Mouse (Mus musculus) left cerebral cortex, adult 2 months (tissue): ENCODE measurements at regions not wholly inside any gene's neighbourhood (a gene's known extent, or its start where the extent isn't known, plus 50 kb on each side); places are given as distances from the start of the nearest gene placed in this dataset.

Source experiments
- DNase-seq, 2 experiments: peaks; one replicate each; pipeline ENCODE4 v3.0.0; 2021 to 2022; ENCODE audit warnings: low spot score in 2 of 2, mixed read lengths in 1 of 2; ENCODE audit errors: extremely low spot score in 1 of 2
- H3K27ac ChIP-seq: fragments of 200-600 bp; 2 replicates; pipeline ENCODE4 v1.8.1; 2022
- H3K4me3 ChIP-seq: fragments of 200-600 bp; 2 replicates; pipeline ENCODE4 v1.8.1; 2022
- CTCF ChIP-seq: fragments of 200-600 bp; IDR thresholded peaks from 2 replicates; pipeline ENCODE4 v1.8.1; 2022; ENCODE audit warnings: antibody characterized with exemption, mild to moderate bottlenecking, moderate library complexity
- intact Hi-C: fragments of 180-260 bp; cut with DNase I; formaldehyde crosslinking; loops from one replicate; pipeline ENCODE4 v1.15.1; 2025

DNA sequence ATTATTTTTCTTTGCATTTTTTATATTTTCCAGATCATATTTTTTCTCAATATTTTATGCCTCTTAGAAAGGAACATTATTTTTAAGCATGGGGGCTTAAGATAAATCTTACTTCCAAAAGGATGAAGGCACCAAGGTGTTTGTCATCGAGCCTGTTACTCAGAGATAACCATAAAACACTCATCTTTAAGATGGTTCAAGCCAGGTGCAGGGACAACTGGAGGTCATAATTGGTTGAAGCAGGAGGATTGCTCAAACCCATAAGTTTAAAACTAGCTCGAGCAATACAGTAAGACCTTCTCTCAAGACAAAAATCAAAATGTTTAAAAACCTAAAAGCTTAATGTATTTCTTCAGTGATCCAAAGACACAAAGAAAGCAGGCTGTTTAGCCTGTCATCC is 92.6 kb upstream of the Rreb1 start:
- TF ChIP-seq CTCF = no peak
- Histone ChIP-seq H3K4me3 (no peak overlapping the region), H3K27ac (no peak overlapping the region)
- intact Hi-C loops = no loop called here
- DNase-seq = no peak

DNA sequence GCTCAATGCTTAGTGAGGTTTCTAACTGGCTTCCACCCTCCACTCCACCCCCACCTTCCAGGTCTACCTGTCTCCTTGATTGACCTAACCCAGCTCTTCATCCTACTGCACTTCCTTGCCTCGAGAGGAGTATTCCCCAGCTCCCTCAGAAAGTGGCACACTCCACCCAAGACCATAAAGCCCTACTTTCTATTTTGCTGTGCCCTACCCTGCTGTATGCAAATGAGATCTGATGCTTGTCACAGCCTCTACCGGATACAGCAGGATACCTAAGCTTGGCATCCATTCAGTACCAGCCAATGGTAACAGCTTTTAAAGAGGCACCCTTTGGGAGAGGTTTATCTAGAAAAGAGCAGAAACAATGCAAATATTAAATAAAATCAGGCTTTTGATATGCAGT is 92.1 kb upstream of the Rreb1 start:
- no peak for TF ChIP-seq CTCF
- no peak for DNase-seq
- no peak overlapping the region for H3K4me3 ChIP-seq
- intact Hi-C loops = no loop called here
- H3K27ac ChIP-seq = no peak overlapping the region

DNA sequence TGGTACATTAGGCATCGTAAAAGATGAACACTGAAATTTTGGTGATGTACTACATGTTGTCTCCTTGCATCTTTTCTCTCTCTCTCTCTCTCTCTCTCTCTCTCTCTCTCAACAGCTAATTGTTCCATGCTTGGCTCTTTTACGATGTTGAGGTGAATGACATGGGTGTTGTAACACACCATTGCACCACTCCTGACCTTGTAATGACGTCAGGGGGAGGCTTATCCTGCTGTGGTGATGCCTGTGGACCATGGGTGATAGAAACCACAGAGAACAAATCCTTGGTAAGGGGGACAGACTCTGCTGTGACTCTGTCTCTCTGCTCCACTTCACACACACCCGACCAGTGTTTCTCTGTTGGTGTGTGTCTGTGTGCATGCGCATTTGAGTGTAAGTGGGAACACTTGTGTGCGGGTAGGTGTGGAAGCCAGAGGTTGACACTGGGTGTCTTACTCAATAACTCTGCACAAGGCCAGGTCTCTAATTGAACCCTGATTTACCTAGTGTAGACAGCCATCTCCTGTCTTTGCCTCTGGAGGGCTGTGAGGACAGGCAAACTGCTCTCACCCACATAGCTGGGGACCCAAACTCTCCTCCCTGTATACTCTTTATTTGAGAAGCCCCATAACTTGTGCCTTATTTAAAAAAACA is 88.9 kb upstream of the Rreb1 start:
- Histone ChIP-seq H3K27ac (no peak overlapping the region), H3K4me3 (no peak overlapping the region)
- intact Hi-C loops = no loop called here
- no peak for DNase-seq
- no peak for TF ChIP-seq CTCF

DNA sequence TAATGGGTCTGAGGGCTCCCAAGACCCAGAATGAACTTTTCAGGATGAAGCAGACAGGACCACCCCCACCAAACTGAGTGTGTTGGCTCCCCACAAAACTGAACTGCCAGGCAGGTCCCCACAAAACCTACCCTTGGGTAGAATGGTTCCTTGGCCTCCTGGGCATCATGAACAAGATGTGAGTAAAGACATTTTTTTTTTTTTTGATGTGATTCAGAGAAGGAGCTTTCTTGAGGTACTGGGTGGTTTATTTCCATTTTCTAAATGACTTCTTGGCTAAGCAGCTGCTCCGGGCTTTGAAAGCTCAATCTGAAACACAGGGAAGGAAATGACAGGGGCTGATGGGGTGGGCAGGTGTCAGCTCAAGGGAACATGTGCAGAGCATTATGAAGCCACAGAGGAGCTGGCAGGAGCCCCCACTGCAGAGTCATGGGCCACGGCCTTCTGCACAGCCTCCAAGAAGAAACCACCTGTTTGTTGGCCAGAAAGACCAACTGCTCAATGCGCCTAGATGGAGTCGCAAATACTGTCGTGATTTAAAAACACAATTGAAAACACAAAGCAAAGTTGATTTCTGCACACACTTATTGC is 86.2 kb upstream of the Rreb1 start:
- H3K4me3 ChIP-seq = no peak overlapping the region
- intact Hi-C loops = no loop called here
- no peak for DNase-seq

DNA sequence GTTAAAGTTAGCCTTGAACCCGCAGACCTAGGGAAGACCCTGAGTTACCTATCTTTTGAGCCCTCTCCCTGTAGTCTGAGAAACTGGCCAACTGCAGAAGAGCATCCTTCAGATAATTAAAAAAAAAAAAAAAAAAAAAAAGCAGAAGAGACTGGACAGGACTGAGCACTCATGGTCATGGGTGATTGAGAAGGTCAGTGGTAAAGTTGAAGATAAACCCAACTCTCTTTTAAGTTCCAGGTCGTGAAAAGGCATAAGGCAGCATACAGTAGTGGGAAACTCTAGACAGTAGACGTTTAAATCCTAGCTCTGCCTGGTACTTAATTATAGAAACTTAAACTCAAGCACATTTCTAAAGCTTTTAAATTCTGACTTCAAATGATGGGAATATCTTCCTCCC is 84.6 kb upstream of the Rreb1 start:
- intact Hi-C loops = no loop called here
- Histone ChIP-seq H3K4me3 (no peak overlapping the region), H3K27ac (no peak overlapping the region)
- no peak for TF ChIP-seq CTCF
- no peak for DNase-seq

More for the DNA sequence above, 86.2 kb upstream of the Rreb1 start:
- no peak for TF ChIP-seq CTCF
- H3K27ac ChIP-seq = no peak overlapping the region

DNA sequence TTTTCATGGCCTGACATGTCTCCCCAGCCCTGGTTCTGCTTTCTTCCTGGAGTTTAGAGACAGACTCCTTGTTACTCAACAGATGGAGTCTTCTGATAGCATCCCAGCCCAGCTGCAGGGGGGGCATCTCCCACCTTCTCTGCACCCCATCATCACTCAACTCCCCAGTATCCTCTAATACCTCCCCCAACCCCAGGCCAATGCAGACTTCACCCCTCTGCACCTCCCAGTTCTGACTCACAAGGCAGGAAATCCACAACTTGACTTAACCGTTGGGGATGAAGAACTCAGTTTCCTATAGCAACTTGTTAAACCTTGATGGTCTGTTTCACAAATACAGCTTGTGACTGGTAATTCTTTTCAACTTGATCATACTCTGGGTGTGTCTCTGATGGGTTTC is 73.7 kb upstream of the Rreb1 start:
- no peak for TF ChIP-seq CTCF
- intact Hi-C loops = no loop called here

DNA sequence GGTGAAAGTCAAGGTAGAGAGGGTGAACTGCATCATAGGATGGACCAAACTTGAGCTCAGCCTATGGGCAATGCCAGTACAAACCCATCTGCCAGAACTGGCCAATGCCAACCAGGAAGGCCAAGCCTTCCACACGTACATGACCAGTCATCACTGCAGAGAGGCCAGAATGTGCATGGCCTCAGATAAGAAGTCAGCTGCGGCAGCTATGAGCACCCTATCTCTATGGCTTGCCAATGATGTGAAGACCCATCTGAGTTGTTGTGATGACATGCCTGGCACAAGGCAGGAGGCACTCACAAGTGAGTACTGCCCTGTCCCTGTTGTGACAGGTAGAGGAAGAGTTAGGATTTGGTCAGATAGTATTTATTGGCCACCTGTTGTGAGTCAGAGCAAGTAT is 72.7 kb upstream of the Rreb1 start:
- no peak for DNase-seq
- intact Hi-C loops = no loop called here

More for the DNA sequence above, 73.7 kb upstream of the Rreb1 start:
- DNase-seq = no peak
- Histone ChIP-seq H3K27ac (no peak overlapping the region), H3K4me3 (no peak overlapping the region)

DNA sequence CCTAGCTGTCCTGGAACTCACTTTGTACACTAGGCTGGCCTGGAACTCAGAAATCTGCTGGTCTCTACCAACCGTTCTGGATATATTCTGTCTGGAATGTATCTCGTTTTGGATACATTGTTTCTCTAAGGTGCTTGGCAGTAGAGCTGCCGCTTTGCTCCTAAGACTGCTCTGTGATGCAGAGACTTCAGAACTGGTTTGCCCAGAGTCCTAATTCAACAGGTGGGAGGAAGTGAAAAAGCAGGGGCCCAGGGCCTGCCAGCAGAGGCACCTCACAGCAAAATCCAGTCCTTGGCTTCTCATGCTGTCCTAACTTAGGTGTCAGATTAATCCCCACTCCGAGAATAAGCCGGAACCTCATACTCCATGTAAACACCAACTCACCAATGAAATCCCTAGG is 67.3 kb upstream of the Rreb1 start:
- intact Hi-C loops = no loop called here
- H3K4me3 ChIP-seq = no peak overlapping the region
- H3K27ac ChIP-seq = no peak overlapping the region
- DNase-seq = no peak
- no peak for TF ChIP-seq CTCF

More for the DNA sequence above, 72.7 kb upstream of the Rreb1 start:
- no peak overlapping the region for H3K4me3 ChIP-seq
- TF ChIP-seq CTCF = no peak
- H3K27ac ChIP-seq = no peak overlapping the region

DNA sequence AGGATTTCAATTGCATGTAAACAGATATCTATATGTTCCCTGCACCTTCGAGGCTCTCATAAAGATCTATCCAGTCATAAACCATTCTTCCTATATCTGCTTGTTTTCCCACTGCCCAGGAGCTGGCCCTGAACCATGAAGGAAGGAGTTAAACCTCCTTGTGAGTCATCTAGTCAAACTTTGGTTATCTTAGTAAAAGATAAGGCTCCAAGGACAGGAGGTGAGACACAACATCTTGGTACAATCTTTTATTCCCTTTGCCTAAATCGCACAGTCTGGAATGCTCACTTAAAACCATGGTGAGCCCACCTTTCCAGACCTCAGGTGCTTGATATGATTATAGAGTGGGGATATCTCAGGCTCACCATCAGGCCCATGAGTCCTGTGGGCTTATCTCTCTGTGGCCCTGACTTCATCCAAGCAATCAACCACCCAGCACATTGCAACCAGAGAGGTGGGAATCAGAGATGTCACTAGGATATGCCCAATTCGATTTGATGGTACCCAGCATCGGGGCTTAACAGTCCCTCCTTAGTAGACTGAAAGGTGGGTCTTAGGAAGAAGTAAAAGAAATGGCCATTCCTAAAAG is 65.2 kb upstream of the Rreb1 start:
- no peak for TF ChIP-seq CTCF
- H3K27ac ChIP-seq = no peak overlapping the region
- DNase-seq = no peak
- H3K4me3 ChIP-seq = no peak overlapping the region
- intact Hi-C loops = no loop called here

DNA sequence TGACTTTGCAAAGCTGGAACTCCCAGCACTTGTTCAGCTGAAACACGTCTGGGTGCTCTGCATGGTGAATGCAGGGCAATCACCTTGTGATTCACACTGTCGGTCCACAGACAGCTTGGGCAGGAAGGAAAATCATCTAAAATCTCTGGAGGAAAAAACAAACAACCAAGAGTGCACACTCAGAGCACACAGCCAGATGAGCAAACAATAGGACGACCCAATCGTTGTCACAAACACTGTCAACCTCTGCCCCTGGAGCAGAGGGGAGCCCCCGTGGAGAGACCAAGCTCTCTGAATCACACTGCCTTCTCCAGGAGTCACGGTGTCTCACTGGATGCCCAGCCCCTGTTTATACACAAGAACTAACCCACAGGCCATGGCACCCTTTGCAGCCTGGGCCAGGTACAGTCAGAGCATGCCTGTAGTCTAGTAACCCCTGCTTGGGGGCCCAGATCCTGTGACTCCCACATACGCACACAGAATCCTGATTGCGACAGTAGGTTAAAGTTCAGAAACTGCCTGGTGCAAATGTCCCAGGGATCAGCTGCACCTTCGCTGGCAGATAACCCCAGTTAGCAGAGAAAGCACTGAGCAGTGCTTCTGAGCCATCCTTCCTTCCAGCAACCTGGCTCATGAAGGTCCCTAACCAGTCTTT is 63.0 kb upstream of the Rreb1 start:
- no peak overlapping the region for H3K4me3 ChIP-seq
- no peak for DNase-seq
- intact Hi-C loops = no loop called here
- no peak for TF ChIP-seq CTCF
- H3K27ac ChIP-seq = no peak overlapping the region

DNA sequence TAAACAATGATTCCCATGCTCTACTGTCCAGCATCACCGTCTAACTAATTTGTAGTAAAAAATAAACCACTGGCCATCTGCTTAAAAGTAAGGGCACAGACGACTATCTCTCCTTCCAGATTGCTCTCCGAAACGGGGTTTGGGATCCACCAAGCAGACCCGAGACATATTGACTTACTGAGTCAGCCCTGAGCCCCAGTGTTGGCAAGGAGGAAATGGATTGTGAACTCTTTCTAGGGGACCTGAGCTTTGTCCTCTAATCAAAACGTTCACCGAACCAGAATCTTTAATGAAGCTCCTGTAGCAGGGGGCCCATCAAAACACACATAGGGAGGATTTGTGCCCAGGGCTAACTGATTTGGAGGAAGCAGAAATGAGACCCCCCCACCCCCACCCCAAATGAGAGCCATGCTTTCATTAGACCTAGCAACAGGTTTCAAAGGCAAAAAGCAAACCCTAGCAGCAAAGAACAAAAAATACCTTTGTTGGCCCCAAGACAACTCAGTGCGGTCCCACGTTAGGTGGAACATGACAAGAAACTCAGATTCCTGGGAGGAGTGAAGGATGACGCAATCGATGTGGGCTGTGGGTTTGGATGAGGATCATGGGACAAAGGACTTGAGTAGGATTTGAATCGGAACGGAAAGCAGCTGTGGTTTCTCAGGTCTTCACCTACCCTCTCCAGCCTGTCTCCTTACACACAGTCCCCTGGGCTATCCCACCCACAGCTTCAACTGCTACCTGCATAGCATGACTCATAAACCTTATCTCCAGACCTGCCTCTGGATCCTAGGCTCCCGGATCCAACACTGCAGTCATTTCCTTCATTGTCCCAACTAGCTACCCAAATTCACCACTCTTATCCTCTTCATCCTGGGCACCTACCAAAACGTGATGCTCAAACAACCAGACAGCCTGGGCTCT is 62.2 kb upstream of the Rreb1 start:
- Histone ChIP-seq H3K27ac (no peak overlapping the region), H3K4me3 (no peak overlapping the region)
- no peak for DNase-seq
- intact Hi-C loops = no loop called here
- TF ChIP-seq CTCF = no peak

DNA sequence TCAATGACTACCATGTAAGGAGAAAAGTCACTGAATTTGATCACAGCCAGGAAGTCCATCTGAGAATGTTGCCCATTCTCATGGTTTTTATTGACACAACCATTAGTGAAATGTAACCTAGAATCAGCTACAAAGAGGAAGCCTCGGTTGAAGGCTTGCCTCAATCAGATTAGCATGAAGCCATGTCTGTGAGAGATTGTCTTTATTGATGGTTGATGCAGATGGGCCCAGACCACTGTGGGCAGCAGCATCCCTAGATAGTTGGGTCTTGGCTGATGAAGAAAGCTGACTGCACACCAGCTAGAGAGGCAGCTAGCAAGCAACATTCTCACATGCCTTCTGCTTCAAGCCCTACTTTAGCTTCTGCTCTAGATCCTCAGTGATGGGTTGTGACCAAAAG is 60.4 kb upstream of the Rreb1 start:
- H3K4me3 ChIP-seq = no peak overlapping the region
- TF ChIP-seq CTCF = no peak
- no peak overlapping the region for H3K27ac ChIP-seq
- intact Hi-C loops = no loop called here
- DNase-seq = no peak
